Mouse (Mus musculus) heart, adult 2 months (tissue): Measurements from ENCODE around the gene Zfp91.

ENCODE experiments used
- CTCF ChIP-seq: fragments of 200-600 bp; IDR thresholded peaks from 2 replicates; pipeline ENCODE4 v1.8.1; 2022; ENCODE audit warnings: antibody characterized with exemption, mild to moderate bottlenecking, moderate library complexity
- EP300 ChIP-seq: fragments of 200-500 bp; IDR thresholded peaks from 2 replicates; pipeline ENCODE4 v1.6.1; 2011; ENCODE audit warnings: low read depth, low read length, control low read depth; ENCODE audit not compliant: insufficient read depth

- TF ChIP-seq CTCF (no peak), EP300 (no peak)
Measured at GRCm38 (mm10) chr19:12806214-12806613, 10.3 kb upstream of the Zfp91 start.
